Mouse (Mus musculus) midbrain, embryonic 14.5 days (tissue): ENCODE results near the gene C2cd2l. TPM values are rescaled to one million over a fixed set of nuclear protein-coding genes. Genes with fewer than 3 reads are reported as not detected.
"Not testable (repeated sequence)": the region's sequence is repeated elsewhere in the genome, so short reads cannot be mapped to it uniquely, and the experiment has no call there.

ENCODE experiments used
- ATAC-seq: fragments of 200-750 bp; cut with Nextera tagmentation; 2 replicates; pipeline ENCODE4 v1.8.0; 2017; ENCODE audit warnings: moderate number of reproducible peaks, moderate library complexity; ENCODE audit not compliant: low FRiP score, low TSS enrichment
- DNase-seq: peaks from one replicate; pipeline ENCODE4 v3.0.0-alpha.2; 2015
- H3K27ac ChIP-seq: fragments of 300-500 bp; sonication (generic); replicated peaks from 2 replicates; pipeline ENCODE4 v1.5.1; 2014; ENCODE audit warnings: mild to moderate bottlenecking, low read depth, low read length, moderate library complexity
- H3K27me3 ChIP-seq: fragments of 300-500 bp; sonication (generic); 2 replicates; pipeline ENCODE4 v1.6.1; 2014; ENCODE audit warnings: low read length, control low read depth, mixed read lengths; ENCODE audit not compliant: control insufficient read depth, insufficient read depth
- H3K36me3 ChIP-seq: fragments of 300-500 bp; sonication (generic); 2 replicates; pipeline ENCODE4 v1.6.1; 2014; ENCODE audit warnings: low read length, control low read depth; ENCODE audit not compliant: control insufficient read depth, insufficient read depth
- H3K4me1 ChIP-seq: fragments of 300-500 bp; sonication (generic); 2 replicates; pipeline ENCODE4 v1.6.1; 2014; ENCODE audit warnings: mild to moderate bottlenecking, antibody characterized with exemption, low read length, control low read depth; ENCODE audit not compliant: control insufficient read depth, insufficient read depth
- H3K4me2 ChIP-seq: fragments of 300-500 bp; sonication (generic); 2 replicates; pipeline ENCODE4 v1.6.1; 2014; ENCODE audit warnings: mild to moderate bottlenecking, low read length, moderate library complexity
- H3K4me3 ChIP-seq: fragments of 300-500 bp; sonication (generic); replicated peaks from 2 replicates; pipeline ENCODE4 v1.5.1; 2014; ENCODE audit warnings: low read depth, low read length
- H3K9ac ChIP-seq: fragments of 300-500 bp; sonication (generic); replicated peaks from 2 replicates; pipeline ENCODE4 v1.6.1; 2014; ENCODE audit warnings: mild to moderate bottlenecking, low read length, moderate library complexity
- H3K9me3 ChIP-seq: fragments of 300-500 bp; sonication (generic); 2 replicates; pipeline ENCODE4 v1.6.1; 2016; ENCODE audit warnings: low read length, control low read depth, mixed read lengths; ENCODE audit not compliant: control insufficient read depth
- WGBS: fragments of 180-500 bp; shearing (Covaris S2); extraction: QIAGEN DNeasy Blood & Tissue Kit; methylation state at CpG from one replicate; pipeline ENCODE4 v1.1.7; 2014; 5-methylcytosine and 5-hydroxymethylcytosine counted together
- polyA plus RNA-seq: library from polyadenylated mRNA; unstranded; fragments of >200 nt; fragmentation: Nextera tagmentation; extraction: Ambion mirVana; gene quantifications from 2 replicates; pipeline ENCODE4 v1.2.1, GENCODE M21; 2014

The C2cd2l gene
- polyA plus RNA-seq, 1 experiment from 2014 or later = 25.2 TPM

- H3K27me3 ChIP-seq = no peaks in the 10 kb centered on the region
- no peak overlapping the region for H3K9ac ChIP-seq
- no peak overlapping the region for H3K4me2 ChIP-seq
- H3K27ac ChIP-seq = no peak overlapping the region
- H3K9me3 ChIP-seq = no peaks in the 10 kb centered on the region
- no peak overlapping the region for H3K4me3 ChIP-seq
- ATAC-seq = no peak
- peaks cover 16% of the 10 kb centered on the region for H3K4me1 ChIP-seq
- no peak for DNase-seq
- WGBS = 96% methylated on average over 13 of the region's 13 CpGs
- H3K36me3 ChIP-seq = peaks cover 47% of the 10 kb centered on the region
These were observed 13.0 kb upstream of the C2cd2l start for GRCm38 (mm10) chr9:44332918-44333638.

GRCm38 (mm10) chr9:44330736-44331135 is 10.7 kb upstream of the C2cd2l start:
- Histone ChIP-seq H3K4me2 (no peak overlapping the region), H3K4me1 (peaks cover 12% of the 10 kb centered on the region), H3K27me3 (no peaks in the 10 kb centered on the region), H3K4me3 (no peak overlapping the region), H3K9me3 (no peaks in the 10 kb centered on the region), H3K9ac (no peak overlapping the region), H3K27ac (no peak overlapping the region), H3K36me3 (peaks cover 42% of the 10 kb centered on the region)
- ATAC-seq (no peak), DNase-seq (no peak)
- 94% methylated on average over 6 of the region's 6 CpGs for WGBS

GRCm38 (mm10) chr9:44327926-44328325 is 7.8 kb upstream of the C2cd2l start:
- Histone ChIP-seq H3K4me3 (peak overlapping the region; percentile 75; the same call in 1 of the 2 replicates), H3K27ac (no peak overlapping the region), H3K27me3 (no peaks in the 10 kb centered on the region), H3K4me2 (peak overlapping the region; percentile 85), H3K36me3 (peaks cover 33% of the 10 kb centered on the region), H3K9me3 (no peaks in the 10 kb centered on the region), H3K4me1 (peaks cover 12% of the 10 kb centered on the region), H3K9ac (no peak overlapping the region; the same call in 1 of the 2 replicates)
- DNase-seq = no peak
- no peak for ATAC-seq
- 94% methylated on average over 5 of the region's 5 CpGs for WGBS

GRCm38 (mm10) chr9:44327064-44327711 is 7.1 kb upstream of the C2cd2l start:
- WGBS = under 1% methylated on average over 22 of the region's 22 CpGs
- no peaks in the 10 kb centered on the region for H3K9me3 ChIP-seq
- ATAC-seq (peak; percentile 21; the same call in 1 of the 2 replicates), DNase-seq (peak; percentile 45)
- H3K9ac ChIP-seq = peak overlapping the region; percentile 77
- H3K4me3 ChIP-seq = peak overlapping the region; percentile 75
- H3K27ac ChIP-seq = peak overlapping the region; percentile 84
- H3K27me3 ChIP-seq = no peaks in the 10 kb centered on the region
- H3K36me3 ChIP-seq = peaks cover 26% of the 10 kb centered on the region
- peaks cover 12% of the 10 kb centered on the region for H3K4me1 ChIP-seq
- H3K4me2 ChIP-seq = peak overlapping the region; percentile 85

GRCm38 (mm10) chr9:44326371-44327063 is 6.4 kb upstream of the C2cd2l start:
- Histone ChIP-seq H3K27ac (peak overlapping the region; percentile 84), H3K4me1 (peaks cover 12% of the 10 kb centered on the region), H3K9me3 (no peaks in the 10 kb centered on the region), H3K4me3 (peak overlapping the region; percentile 75), H3K4me2 (peak overlapping the region; percentile 85), H3K27me3 (no peaks in the 10 kb centered on the region), H3K9ac (peak overlapping the region; percentile 77), H3K36me3 (peaks cover 21% of the 10 kb centered on the region)
- WGBS = under 1% methylated on average over 38 of the region's 38 CpGs
- DNase-seq = peak; percentile 91
- peak; percentile 91 for ATAC-seq

GRCm38 (mm10) chr9:44325768-44326370 is 5.8 kb upstream of the C2cd2l start, which contains the start of gene Dpagt1:
Dpagt1 (plus strand) TSS chr9:44326019.
- ATAC-seq (peak; percentile 58; the same call in 1 of the 2 replicates), DNase-seq (no peak)
- 4% methylated on average over 12 of the region's 12 CpGs for WGBS

GRCm38 (mm10) chr9:44325032-44325767 is 5.1 kb upstream of the C2cd2l start:
- ATAC-seq = not testable (repeated sequence)
- peak overlapping the region; percentile 84 for H3K27ac ChIP-seq
- H3K9ac ChIP-seq = peak overlapping the region; percentile 77; the same call in 1 of the 2 replicates

More at GRCm38 (mm10) chr9:44325768-44326370, 5.8 kb upstream of the C2cd2l start, which contains the start of gene Dpagt1:
- Histone ChIP-seq H3K9me3 (no peaks in the 10 kb centered on the region), H3K4me2 (peak within 1 kb of the TSS; percentile 85), H3K4me3 (peak within 1 kb of the TSS; percentile 75), H3K4me1 (peaks cover 15% of the 10 kb centered on the region), H3K27me3 (no peaks in the 10 kb centered on the region), H3K36me3 (peaks cover 15% of the 10 kb centered on the region), H3K27ac (peak within 1 kb of the TSS; percentile 84), H3K9ac (peak within 1 kb of the TSS; percentile 77)

GRCm38 (mm10) chr9:44324147-44324546 is 4.1 kb upstream of the C2cd2l start:
- DNase-seq (no peak), ATAC-seq (no peak)
- Histone ChIP-seq H3K4me3 (no peak overlapping the region), H3K4me1 (peaks cover 23% of the 10 kb centered on the region), H3K4me2 (no peak overlapping the region), H3K36me3 (peaks cover 5% of the 10 kb centered on the region; the same call in 1 of the 2 replicates), H3K9ac (no peak overlapping the region), H3K9me3 (no peaks in the 10 kb centered on the region), H3K27ac (no peak overlapping the region), H3K27me3 (no peaks in the 10 kb centered on the region)
- 80% methylated on average over 6 of the region's 6 CpGs for WGBS

More at GRCm38 (mm10) chr9:44325032-44325767, 5.1 kb upstream of the C2cd2l start:
- peaks cover 14% of the 10 kb centered on the region for H3K36me3 ChIP-seq
- peaks cover 20% of the 10 kb centered on the region for H3K4me1 ChIP-seq
- peak overlapping the region; percentile 85 for H3K4me2 ChIP-seq
- H3K9me3 ChIP-seq, DNase-seq, H3K27me3 ChIP-seq: not testable (repeated sequence)
- peak overlapping the region; percentile 75 for H3K4me3 ChIP-seq
- 55% methylated on average over 7 of the region's 8 CpGs for WGBS
